Mouse (Mus musculus): Measurements from ENCODE around the gene Mrpl58.

GRCm38 (mm10) chr11:115371354-115371753 lies 32.2 kb upstream of the Mrpl58 start:
- no peak for TF ChIP-seq CTCF (IDR thresholded peaks at IDR 0.05; ENCODE audit: low read depth)
- no peak for TF ChIP-seq EP300 (IDR thresholded peaks at IDR 0.05; ENCODE audit: low read depth)

All from liver, embryonic 14.5 days (tissue).